Mouse (Mus musculus): ENCODE results near the gene Wwox.

DNA sequence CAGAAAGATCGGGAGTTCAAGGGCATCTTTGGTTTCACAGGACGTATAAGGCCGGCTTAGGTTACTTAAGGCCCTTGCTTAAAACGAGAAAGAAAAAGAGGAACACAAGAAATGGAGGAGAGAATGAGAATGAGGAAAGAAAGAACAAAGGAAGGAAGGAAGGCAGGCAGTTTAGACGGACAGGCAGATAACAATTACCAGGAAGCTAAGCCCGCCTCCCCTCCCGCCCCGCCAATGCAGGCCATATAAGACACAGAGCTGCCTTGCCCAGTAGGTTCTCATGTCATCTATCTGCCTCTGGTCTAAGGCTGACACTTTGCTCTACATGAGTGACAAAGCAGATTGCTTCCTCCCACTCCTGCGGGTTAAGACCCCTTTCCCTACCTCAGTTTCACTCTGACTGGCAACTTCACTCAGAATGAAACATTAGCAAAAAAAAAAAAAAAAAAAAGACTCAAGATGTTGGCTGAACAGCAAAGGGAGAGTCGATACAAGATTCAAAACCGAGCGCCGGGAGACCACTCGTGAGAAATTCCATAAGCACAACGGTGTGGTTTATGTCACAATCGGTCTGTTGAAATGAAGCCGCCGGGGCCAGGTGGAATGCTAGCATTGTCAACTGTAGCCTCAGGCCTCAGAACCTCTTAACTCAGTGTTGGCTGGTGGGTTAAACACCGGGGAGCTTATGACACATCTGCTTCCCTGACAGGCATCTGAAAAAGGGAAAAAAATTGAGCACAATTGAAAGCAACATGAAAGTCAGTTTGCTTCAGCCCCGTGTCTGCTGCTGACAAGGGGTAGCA is 787.5 kb downstream of the Wwox start:
- TF ChIP-seq GATA1 (IDR thresholded peaks at IDR 0.05; ENCODE audit: borderline replicate concordance, low read length) = no peak
- TF ChIP-seq FLI1 (IDR thresholded peaks at IDR 0.05; ENCODE audit: low read length) = no peak

All from megakaryocyte, embryonic 14.5 days (primary cell).